In genomic region chr15:77761561-77762380, GRCm38 (mm10) we compare ENCODE assay signal across 9 mouse cellular contexts. TPM values are rescaled to one million over a fixed set of nuclear protein-coding genes. Genes with fewer than 3 reads are reported as not detected.
A peak's percentile ranks its signal among the peaks of the same experiment; 100 is the strongest.
DNase-seq lines count a peak whose midpoint lies in the region; TF ChIP-seq lines count a peak whose summit lies in the region.
"Had no signal": no experiment of that assay in that cellular context is flagged by ENCODE, and none has a peak within 500 bp of the region (broad histone marks: within the 10 kb centered on the region; RNA-seq: fewer than 3 reads in every experiment).

No protein-coding gene starts in this region.

- intact Hi-C loops in gastrocnemius, adult 2 months (cut with DNase I): no loop called here

- no peak overlapping the region for H3K27ac ChIP-seq in gastrocnemius, adult 2 months
- no peak overlapping the region for H3K27ac ChIP-seq in testis, adult 2 months (ENCODE audit: control insufficient read depth, insufficient read depth, low read depth, low read length)
- H3K27ac ChIP-seq in small intestine, adult 2 months (ENCODE audit: insufficient read depth, low read depth, low read length): no peak overlapping the region

- 72% methylated on average over 22 of the region's 22 CpGs for WGBS in small intestine, adult 2 months

- no peak for TF ChIP-seq POLR2A in testis, adult 2 months (IDR thresholded peaks at IDR 0.05; ENCODE audit: control insufficient read depth, low read depth, low read length)
- TF ChIP-seq POLR2A in small intestine, adult 2 months (IDR thresholded peaks at IDR 0.05; ENCODE audit: low read depth, low read length): no peak; the same call in 1 of the 2 replicates

- H3K36me3 ChIP-seq in testis, adult 2 months (ENCODE audit: control insufficient read depth, insufficient read depth, low read length): no peaks in the 10 kb centered on the region
- H3K36me3 ChIP-seq in small intestine, adult 2 months (ENCODE audit: control insufficient read depth, insufficient read depth, low read length): peaks cover 71% of the 10 kb centered on the region

- H3K4me1 ChIP-seq in testis, adult 2 months (ENCODE audit: control insufficient read depth, insufficient read depth, low read length): peaks cover 3% of the 10 kb centered on the region; the same call in 1 of the 2 replicates
- no peaks in the 10 kb centered on the region for H3K4me1 ChIP-seq in small intestine, adult 2 months (ENCODE audit: control insufficient read depth, insufficient read depth, insufficient read length, low read length)

- H3K27me3 ChIP-seq in testis, adult 2 months (ENCODE audit: control insufficient read depth, insufficient read depth, low read length): no peaks in the 10 kb centered on the region
- H3K27me3 ChIP-seq in small intestine, adult 2 months (ENCODE audit: control insufficient read depth, insufficient read depth, low read length): no peaks in the 10 kb centered on the region

- H3K4me3 ChIP-seq in gastrocnemius, adult 2 months: no peak overlapping the region
- no peak overlapping the region for H3K4me3 ChIP-seq in testis, adult 2 months (ENCODE audit: control insufficient read depth, low read depth, low read length)
- no peak overlapping the region for H3K4me3 ChIP-seq in small intestine, adult 2 months (ENCODE audit: low read depth, low read length)

- peak; percentile 72 for TF ChIP-seq CTCF in gastrocnemius, adult 2 months (IDR thresholded peaks at IDR 0.05)
- TF ChIP-seq CTCF in testis, adult 2 months (IDR thresholded peaks at IDR 0.05; ENCODE audit: control insufficient read depth, insufficient read depth, insufficient replicate concordance, low read depth, low read length): peak; percentile 58; the same call in 1 of the 2 replicates
- peak; percentile 49; the same call in 1 of the 2 replicates for TF ChIP-seq CTCF in small intestine, adult 2 months (IDR thresholded peaks at IDR 0.05; ENCODE audit: extremely low read depth, insufficient read length, insufficient replicate concordance, low read depth, low read length)

- DNase-seq in gastrocnemius, adult 2 months: peak; percentile 58
- no peak for DNase-seq in gastrocnemius, adult 8-10 months (ENCODE audit: low spot score in 2 of 2)
- DNase-seq in testis, postnatal 14 days (ENCODE audit: low spot score): no peak
- DNase-seq in embryo, embryonic 11 days: peak; percentile 61
- peak; percentile 56 for DNase-seq in liver
- DNase-seq in heart, adult 18-20 months: no peak

RNA-seq across cellular contexts. Expression of gene Apol8, which starts 5.0 kb away (rescaled TPM):
- under 1 TPM; 0.08 to 0.31 TPM for total RNA-seq in gastrocnemius, adult 2 months (2021)
- total RNA-seq in gastrocnemius, adult 8-10 months (2022): under 1 TPM in 2 of 4 experiments, not detected in 2; 0.63 to 0.86 TPM
- 0.17 TPM in 2 replicates for polyA plus RNA-seq in testis, adult 2 months (2012; rRNA removed)
- polyA plus RNA-seq in small intestine, adult 2 months (2012; rRNA removed): 0.10 and 0.11 TPM in 2 replicates
- total RNA-seq in heart, adult 18-20 months (2021): not detected
- polyA plus RNA-seq: large intestine, adult 2 months had no signal

RNA-seq across cellular contexts. Expression of gene Apol9b, which starts 32.9 kb away (rescaled TPM):
- total RNA-seq in gastrocnemius, adult 2 months (2021): not detected
- not detected for total RNA-seq in gastrocnemius, adult 8-10 months (2022)
- polyA plus RNA-seq in testis, adult 2 months (2012; rRNA removed): not detected in 2 replicates
- polyA plus RNA-seq in small intestine, adult 2 months (2012; rRNA removed): 5.7 and 102 TPM in 2 replicates
- under 1 TPM in 1 of 2 experiments, not detected in 1; 0.46 TPM for total RNA-seq in heart, adult 18-20 months (2021)

Comparison
In these comparisons a context has a peak if more than half of its experiments do, and no peak if none do; other contexts are left out.
1. DNase-seq: peak in gastrocnemius, adult 2 months (single experiment), embryo, embryonic 11 days (single experiment) and liver (single experiment); none in gastrocnemius, adult 8-10 months (0 of 2), testis, postnatal 14 days (single experiment) and heart, adult 18-20 months (0 of 2).
2. Peak in every context shown above with its lines, with median percentiles within 50 percentile points of each other: CTCF ChIP-seq.